Mouse (Mus musculus) kidney, embryonic 15.5 days (tissue): ENCODE measurements around the gene Lrp1. TPM values are rescaled to one million over a fixed set of nuclear protein-coding genes. Genes with fewer than 3 reads are reported as not detected.
A peak's percentile ranks its signal among the peaks of the same experiment; 100 is the strongest.

Source experiments
- ATAC-seq: fragments of 200-750 bp; cut with Nextera tagmentation; replicated peaks from 2 replicates; pipeline ENCODE4 v1.8.0; 2017; ENCODE audit warnings: moderate TSS enrichment; ENCODE audit not compliant: low FRiP score
- H3K27ac ChIP-seq: fragments of 300-500 bp; sonication (generic); 2 replicates; pipeline ENCODE4 v1.5.1; 2015; ENCODE audit warnings: mild to moderate bottlenecking, inconsistent platforms
- H3K27me3 ChIP-seq: fragments of 300-500 bp; sonication (generic); 2 replicates; pipeline ENCODE4 v1.6.1; 2015; ENCODE audit warnings: inconsistent platforms
- H3K36me3 ChIP-seq: fragments of 300-500 bp; sonication (generic); 2 replicates; pipeline ENCODE4 v1.6.1; 2015; ENCODE audit warnings: inconsistent platforms
- H3K4me1 ChIP-seq: fragments of 300-500 bp; sonication (generic); 2 replicates; pipeline ENCODE4 v1.6.1; 2015; ENCODE audit warnings: inconsistent platforms
- H3K4me2 ChIP-seq: fragments of 300-500 bp; sonication (generic); 2 replicates; pipeline ENCODE4 v1.6.1; 2015; ENCODE audit warnings: moderate library complexity, mild to moderate bottlenecking, inconsistent platforms
- H3K4me3 ChIP-seq: fragments of 300-500 bp; sonication (generic); replicated peaks from 2 replicates; pipeline ENCODE4 v1.5.1; 2015; ENCODE audit warnings: mild to moderate bottlenecking, inconsistent platforms
- H3K9ac ChIP-seq: fragments of 300-500 bp; sonication (generic); 2 replicates; pipeline ENCODE4 v1.6.1; 2015; ENCODE audit warnings: mild to moderate bottlenecking, inconsistent platforms
- H3K9me3 ChIP-seq: fragments of 300-500 bp; sonication (generic); replicated peaks from 2 replicates; pipeline ENCODE4 v1.6.1; 2016; ENCODE audit warnings: inconsistent platforms
- WGBS: fragments of 180-500 bp; shearing (Covaris S2); methylation state at CpG from one replicate; pipeline ENCODE4 v1.1.7; 2015; ENCODE audit warnings: mixed read lengths; 5-methylcytosine and 5-hydroxymethylcytosine counted together
- polyA plus RNA-seq: library from polyadenylated mRNA; unstranded; fragments of >200 nt; fragmentation: Nextera tagmentation; extraction: Ambion mirVana; gene quantifications from 2 replicates; pipeline ENCODE4 v1.2.1, GENCODE M21; 2015

The Lrp1 gene
- polyA plus RNA-seq, 1 experiment from 2014 or later = 65.0 TPM

- no peak overlapping the region for H3K27ac ChIP-seq
- peak overlapping the region; percentile 47 for H3K4me3 ChIP-seq
- H3K9ac ChIP-seq = peak overlapping the region; percentile 29
- H3K4me1 ChIP-seq = peaks cover 95% of the 10 kb centered on the region
- 4% methylated on average over 7 of the region's 7 CpGs for WGBS
- peaks cover 90% of the 10 kb centered on the region for H3K27me3 ChIP-seq
- no peak for ATAC-seq
- H3K36me3 ChIP-seq = peaks cover under 1% of the 10 kb centered on the region; the same call in 1 of the 2 replicates
- H3K9me3 ChIP-seq = no peaks in the 10 kb centered on the region
- H3K4me2 ChIP-seq = peak overlapping the region; percentile 87
Observed at GRCm38 (mm10) chr10:127512307-127512666, 108.7 kb downstream of the Lrp1 start.

- Histone ChIP-seq H3K4me1 (peaks cover 90% of the 10 kb centered on the region), H3K9me3 (no peaks in the 10 kb centered on the region), H3K9ac (peak overlapping the region; percentile 29), H3K36me3 (no peaks in the 10 kb centered on the region), H3K4me3 (peak overlapping the region; percentile 47), H3K27ac (no peak overlapping the region), H3K4me2 (peak overlapping the region; percentile 87), H3K27me3 (peaks cover 91% of the 10 kb centered on the region)
- under 1% methylated on average over 45 of the region's 46 CpGs for WGBS
- no peak for ATAC-seq
Observed at GRCm38 (mm10) chr10:127511634-127512306, 109.2 kb downstream of the Lrp1 start.

GRCm38 (mm10) chr10:127510895-127511617 lies 109.9 kb downstream of the Lrp1 start:
- Histone ChIP-seq H3K36me3 (no peaks in the 10 kb centered on the region), H3K9me3 (no peaks in the 10 kb centered on the region), H3K27me3 (peaks cover 92% of the 10 kb centered on the region), H3K4me3 (peak overlapping the region; percentile 47), H3K4me2 (peak overlapping the region; percentile 87), H3K27ac (no peak overlapping the region), H3K4me1 (peaks cover 83% of the 10 kb centered on the region), H3K9ac (0 out of 2 replicates have a peak overlapping the region, but pooled peaks have one; percentile 29)
- no peak for ATAC-seq
- 7% methylated on average over 11 of the region's 11 CpGs for WGBS

GRCm38 (mm10) chr10:127509837-127510701 lies 110.9 kb downstream of the Lrp1 start:
- no peaks in the 10 kb centered on the region for H3K36me3 ChIP-seq
- no peak overlapping the region for H3K27ac ChIP-seq
- WGBS = 9% methylated on average over 17 of the region's 17 CpGs
- no peak overlapping the region for H3K9ac ChIP-seq
- peaks cover 82% of the 10 kb centered on the region for H3K27me3 ChIP-seq
- H3K4me3 ChIP-seq = peak overlapping the region; percentile 45
- no peaks in the 10 kb centered on the region for H3K9me3 ChIP-seq
- peaks cover 73% of the 10 kb centered on the region for H3K4me1 ChIP-seq
- peak overlapping the region; percentile 78 for H3K4me2 ChIP-seq
- ATAC-seq = no peak

GRCm38 (mm10) chr10:127509051-127509836 lies 111.7 kb downstream of the Lrp1 start:
- peaks cover 74% of the 10 kb centered on the region for H3K27me3 ChIP-seq
- no peaks in the 10 kb centered on the region for H3K36me3 ChIP-seq

GRCm38 (mm10) chr10:127508239-127508638 lies 112.7 kb downstream of the Lrp1 start:
- peak overlapping the region; percentile 45 for H3K4me3 ChIP-seq
- H3K9me3 ChIP-seq = no peaks in the 10 kb centered on the region
- no peak overlapping the region for H3K27ac ChIP-seq
- 4% methylated on average over 15 of the region's 15 CpGs for WGBS
- 0 out of 2 replicates have a peak, but pooled peaks cover 3% of the 10 kb centered on the region for H3K36me3 ChIP-seq
- peaks cover 64% of the 10 kb centered on the region for H3K27me3 ChIP-seq
- H3K4me1 ChIP-seq = peaks cover 55% of the 10 kb centered on the region
- no peak overlapping the region for H3K9ac ChIP-seq
- peak overlapping the region; percentile 78 for H3K4me2 ChIP-seq
- ATAC-seq = no peak

More at GRCm38 (mm10) chr10:127509051-127509836, 111.7 kb downstream of the Lrp1 start:
- H3K4me1 ChIP-seq = peaks cover 65% of the 10 kb centered on the region
- no peak overlapping the region for H3K27ac ChIP-seq
- WGBS = under 1% methylated on average over 35 of the region's 35 CpGs
- peak overlapping the region; percentile 78 for H3K4me2 ChIP-seq
- H3K4me3 ChIP-seq = peak overlapping the region; percentile 45
- no peak overlapping the region for H3K9ac ChIP-seq
- peak; percentile 59 for ATAC-seq
- no peaks in the 10 kb centered on the region for H3K9me3 ChIP-seq

- ATAC-seq = no peak
- Histone ChIP-seq H3K4me3 (no peak within 1 kb of the TSS), H3K27ac (no peak within 1 kb of the TSS), H3K4me2 (no peak within 1 kb of the TSS), H3K27me3 (no peaks in the 10 kb centered on the region), H3K36me3 (peaks cover 48% of the 10 kb centered on the region), H3K9me3 (no peaks in the 10 kb centered on the region), H3K9ac (no peak within 1 kb of the TSS), H3K4me1 (no peaks in the 10 kb centered on the region)
- 61% methylated on average over 12 of the region's 13 CpGs for WGBS
Observed at GRCm38 (mm10) chr10:127500894-127501893, 119.8 kb downstream of the Lrp1 start, which contains the start of gene Stac3. Stac3 (plus strand) TSS chr10:127501686.

- H3K4me1 ChIP-seq = no peaks in the 10 kb centered on the region
- H3K9me3 ChIP-seq = no peaks in the 10 kb centered on the region
- H3K27ac ChIP-seq = no peak overlapping the region
- H3K4me2 ChIP-seq = no peak overlapping the region
- H3K9ac ChIP-seq = no peak overlapping the region
- no peak for ATAC-seq
- WGBS = 80% methylated on average over 4 of the region's 4 CpGs
- H3K27me3 ChIP-seq = no peaks in the 10 kb centered on the region
- H3K36me3 ChIP-seq = peaks cover 58% of the 10 kb centered on the region
- H3K4me3 ChIP-seq = no peak overlapping the region
Observed at GRCm38 (mm10) chr10:127500042-127500441, 120.9 kb downstream of the Lrp1 start.

GRCm38 (mm10) chr10:127499516-127499915 lies 121.4 kb downstream of the Lrp1 start:
- Histone ChIP-seq H3K4me2 (no peak overlapping the region), H3K36me3 (peaks cover 63% of the 10 kb centered on the region)

GRCm38 (mm10) chr10:127496156-127496555 lies 124.8 kb downstream of the Lrp1 start:
- no peak overlapping the region for H3K9ac ChIP-seq
- 81% methylated on average over 3 of the region's 3 CpGs for WGBS
- H3K36me3 ChIP-seq = peaks cover 93% of the 10 kb centered on the region
- no peak overlapping the region for H3K27ac ChIP-seq
- no peaks in the 10 kb centered on the region for H3K27me3 ChIP-seq
- no peak for ATAC-seq
- H3K4me2 ChIP-seq = no peak overlapping the region
- H3K4me1 ChIP-seq = no peaks in the 10 kb centered on the region
- no peaks in the 10 kb centered on the region for H3K9me3 ChIP-seq
- H3K4me3 ChIP-seq = no peak overlapping the region

More at GRCm38 (mm10) chr10:127499516-127499915, 121.4 kb downstream of the Lrp1 start:
- Histone ChIP-seq H3K4me1 (no peaks in the 10 kb centered on the region), H3K4me3 (no peak overlapping the region), H3K9ac (no peak overlapping the region), H3K27ac (no peak overlapping the region), H3K27me3 (no peaks in the 10 kb centered on the region), H3K9me3 (no peaks in the 10 kb centered on the region)
- WGBS = 40% methylated on average over 5 of the region's 5 CpGs
- ATAC-seq = no peak
